ENCODE assay signal across 12 mouse cellular contexts in the genomic region with DNA sequence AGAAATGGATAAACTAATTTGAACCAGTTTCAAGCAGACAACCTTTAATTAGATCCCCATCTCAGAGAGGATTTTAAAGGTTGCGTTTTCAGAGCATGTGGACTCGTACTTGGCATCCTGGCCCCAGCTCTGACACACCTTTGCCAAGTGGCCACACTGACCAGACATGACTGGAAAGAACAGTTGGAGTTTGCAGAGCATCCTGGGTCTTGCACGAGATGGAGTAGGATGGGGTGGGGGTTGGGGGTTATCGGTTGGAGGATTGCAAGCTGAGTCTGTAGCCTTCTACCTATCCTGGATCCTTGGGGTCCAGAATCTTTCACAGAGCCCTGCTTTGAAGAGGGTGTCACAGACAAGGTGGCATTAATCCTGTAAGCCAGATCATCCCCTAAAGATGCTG.
A peak's percentile ranks its signal among the peaks of the same experiment; 100 is the strongest.
DNase-seq lines count a peak whose midpoint lies in the region; ATAC-seq lines count a peak whose summit lies in the region.
"Had no signal": no experiment of that assay in that cellular context is flagged by ENCODE, and none has a peak within 500 bp of the region (broad histone marks: within the 10 kb centered on the region; RNA-seq: fewer than 3 reads in every experiment).

No protein-coding gene starts in this region.

- no peaks in the 10 kb centered on the region for H3K36me3 ChIP-seq in forebrain, embryonic 10.5 days (replicated peaks)
- H3K36me3 ChIP-seq in forebrain, embryonic 15.5 days = no peaks in the 10 kb centered on the region
- H3K36me3 ChIP-seq in kidney, embryonic 15.5 days = no peaks in the 10 kb centered on the region
- H3K36me3 ChIP-seq in embryonic facial prominence, embryonic 10.5 days (replicated peaks) = no peaks in the 10 kb centered on the region
- no peaks in the 10 kb centered on the region for H3K36me3 ChIP-seq in limb, embryonic 10.5 days
- H3K36me3 ChIP-seq: hindbrain, embryonic 15.5 days had no signal

- DNase-seq in forebrain, embryonic 10.5 days (ENCODE audit: extremely low spot score, low spot score) = no peak
- no peak for DNase-seq in kidney, postnatal 10 days
- DNase-seq in embryonic facial prominence, embryonic 10.5 days (ENCODE audit: low spot score) = no peak
- DNase-seq in limb, embryonic 10.5 days (ENCODE audit: low spot score) = peak; percentile 33
- no peak for DNase-seq in embryo, embryonic 10 days (ENCODE audit: low spot score)
- no peak for DNase-seq in layer of hippocampus, postnatal 25 days (ENCODE audit: extremely low spot score in 1 of 2, low spot score in 1 of 2)
- DNase-seq: cerebellum, adult 9-10 months; thymus, postnatal 14 days had no signal

- no peak overlapping the region for H3K4me2 ChIP-seq in forebrain, embryonic 15.5 days (replicated peaks)
- H3K4me2 ChIP-seq in kidney, embryonic 15.5 days = no peak overlapping the region

- no peaks in the 10 kb centered on the region for H3K9me3 ChIP-seq in forebrain, embryonic 10.5 days
- H3K9me3 ChIP-seq in forebrain, embryonic 15.5 days = no peaks in the 10 kb centered on the region
- no peaks in the 10 kb centered on the region for H3K9me3 ChIP-seq in kidney, embryonic 15.5 days (replicated peaks)
- no peaks in the 10 kb centered on the region for H3K9me3 ChIP-seq in embryonic facial prominence, embryonic 10.5 days
- H3K9me3 ChIP-seq in limb, embryonic 10.5 days (replicated peaks) = no peaks in the 10 kb centered on the region
- H3K9me3 ChIP-seq: forebrain, embryonic 13.5 days; hindbrain, embryonic 15.5 days had no signal

- H3K4me3 ChIP-seq in forebrain, embryonic 10.5 days = no peak overlapping the region
- no peak overlapping the region for H3K4me3 ChIP-seq in forebrain, embryonic 15.5 days
- H3K4me3 ChIP-seq in kidney, embryonic 15.5 days (replicated peaks) = no peak overlapping the region
- H3K4me3 ChIP-seq in embryonic facial prominence, embryonic 10.5 days = no peak overlapping the region
- H3K4me3 ChIP-seq in limb, embryonic 10.5 days = no peak overlapping the region
- H3K4me3 ChIP-seq: forebrain, embryonic 13.5 days; hindbrain, embryonic 15.5 days had no signal

- no peak overlapping the region for H3K9ac ChIP-seq in forebrain, embryonic 15.5 days (replicated peaks)
- no peak overlapping the region for H3K9ac ChIP-seq in kidney, embryonic 15.5 days
- H3K9ac ChIP-seq: forebrain, embryonic 13.5 days; hindbrain, embryonic 15.5 days had no signal

- peaks cover 36% of the 10 kb centered on the region for H3K4me1 ChIP-seq in forebrain, embryonic 10.5 days
- H3K4me1 ChIP-seq in forebrain, embryonic 15.5 days = peaks cover 22% of the 10 kb centered on the region
- H3K4me1 ChIP-seq in kidney, embryonic 15.5 days = peaks cover 34% of the 10 kb centered on the region
- peaks cover 49% of the 10 kb centered on the region for H3K4me1 ChIP-seq in embryonic facial prominence, embryonic 10.5 days
- H3K4me1 ChIP-seq in limb, embryonic 10.5 days = peaks cover 40% of the 10 kb centered on the region

- H3K27ac ChIP-seq in forebrain, embryonic 10.5 days = peak overlapping the region; percentile 20; the same call in 1 of the 2 replicates
- no peak overlapping the region for H3K27ac ChIP-seq in forebrain, embryonic 15.5 days (replicated peaks)
- peak overlapping the region; percentile 82 for H3K27ac ChIP-seq in kidney, embryonic 15.5 days
- peak overlapping the region; percentile 16 for H3K27ac ChIP-seq in embryonic facial prominence, embryonic 10.5 days (replicated peaks)
- H3K27ac ChIP-seq in limb, embryonic 10.5 days = peak overlapping the region; percentile 89
- H3K27ac ChIP-seq: forebrain, embryonic 13.5 days had no signal

- peaks cover 51% of the 10 kb centered on the region for H3K27me3 ChIP-seq in forebrain, embryonic 10.5 days (ENCODE audit: poor library complexity, severe bottlenecking)
- H3K27me3 ChIP-seq in forebrain, embryonic 15.5 days = peaks cover 10% of the 10 kb centered on the region; the same call in 1 of the 2 replicates
- no peaks in the 10 kb centered on the region for H3K27me3 ChIP-seq in kidney, embryonic 15.5 days
- H3K27me3 ChIP-seq in embryonic facial prominence, embryonic 10.5 days (replicated peaks; ENCODE audit: low read depth, poor library complexity, severe bottlenecking) = peaks cover 16% of the 10 kb centered on the region; the same call in 1 of the 2 replicates
- no peaks in the 10 kb centered on the region for H3K27me3 ChIP-seq in limb, embryonic 10.5 days (ENCODE audit: low read depth, poor library complexity, severe bottlenecking)
- H3K27me3 ChIP-seq: hindbrain, embryonic 15.5 days had no signal

- WGBS in forebrain, embryonic 10.5 days = 79% methylated on average over 4 of the region's 4 CpGs
- 58% methylated on average over 4 of the region's 4 CpGs for WGBS in forebrain, embryonic 15.5 days
- WGBS in kidney, embryonic 15.5 days = 70% methylated on average over 4 of the region's 4 CpGs
- WGBS in embryonic facial prominence, embryonic 10.5 days = 77% methylated on average over 4 of the region's 4 CpGs
- 79% methylated on average over 4 of the region's 4 CpGs for WGBS in limb, embryonic 10.5 days

- no peak for ATAC-seq in forebrain, embryonic 15.5 days (replicated peaks)
- ATAC-seq in kidney, embryonic 15.5 days (replicated peaks; ENCODE audit: low FRiP score) = no peak
